ENCODE assay signal across 8 mouse cellular contexts in the genomic region with DNA sequence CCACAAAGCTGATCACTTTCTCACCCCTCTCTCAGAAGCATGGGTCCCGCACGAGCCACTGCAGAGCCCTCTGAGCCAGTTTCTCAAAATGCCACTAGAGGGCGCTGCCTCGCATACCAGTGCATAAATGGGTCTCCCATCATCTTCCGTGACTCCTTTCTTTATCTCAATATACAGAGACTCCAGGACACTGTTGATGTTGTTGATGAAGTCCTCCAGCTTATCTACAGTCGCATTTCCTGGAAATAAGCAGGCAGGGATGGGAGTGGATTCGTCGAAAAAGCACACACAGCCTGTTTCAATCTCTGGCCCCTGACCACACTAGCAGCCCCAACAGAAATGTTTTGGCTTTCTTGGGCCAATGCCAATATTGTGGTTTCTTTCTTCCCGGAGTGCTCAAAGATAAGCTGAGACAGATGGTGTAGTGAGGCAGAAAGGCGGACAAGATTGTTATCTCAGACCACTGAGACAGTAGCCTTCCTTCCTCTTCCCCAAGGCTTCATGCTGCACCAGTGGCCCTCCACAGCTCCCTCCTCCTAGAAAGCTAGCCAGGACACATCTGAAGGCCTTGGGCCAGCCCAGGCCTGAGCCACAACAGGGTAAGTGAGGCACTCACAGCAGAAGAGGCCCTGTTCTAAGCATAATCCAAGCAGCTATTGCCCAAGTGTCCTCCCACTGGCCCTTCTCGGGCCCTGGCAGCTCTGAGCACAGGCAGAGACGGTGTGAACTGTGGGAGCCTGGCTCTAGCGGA. TPM values are rescaled to one million over a fixed set of nuclear protein-coding genes. Genes with fewer than 3 reads are reported as not detected.
DNase-seq lines count a peak whose midpoint lies in the region; ATAC-seq and TF ChIP-seq lines count a peak whose summit lies in the region.

No protein-coding gene starts in this region.

- H3K4me1 ChIP-seq in embryonic facial prominence, embryonic 14.5 days (ENCODE audit: control insufficient read depth, insufficient read depth, low read length) = peaks cover 16% of the 10 kb centered on the region
- peaks cover 32% of the 10 kb centered on the region for H3K4me1 ChIP-seq in limb, embryonic 15.5 days
- H3K4me1 ChIP-seq in midbrain, postnatal 0 days (ENCODE audit: insufficient read depth, low read length) = no peaks in the 10 kb centered on the region

- no peaks in the 10 kb centered on the region for H3K9me3 ChIP-seq in embryonic facial prominence, embryonic 14.5 days (ENCODE audit: control insufficient read depth, low read length)
- no peaks in the 10 kb centered on the region for H3K9me3 ChIP-seq in limb, embryonic 15.5 days
- H3K9me3 ChIP-seq in midbrain, postnatal 0 days (ENCODE audit: low read length) = no peaks in the 10 kb centered on the region

- peak overlapping the region; percentile 84 for H3K27ac ChIP-seq in embryonic facial prominence, embryonic 14.5 days (replicated peaks; ENCODE audit: low read depth, low read length)
- H3K27ac ChIP-seq in limb, embryonic 15.5 days = peak overlapping the region; percentile 75
- H3K27ac ChIP-seq in midbrain, postnatal 0 days (ENCODE audit: low read depth, low read length) = peak overlapping the region; percentile 9; the same call in 1 of the 2 replicates

- H3K4me3 ChIP-seq in embryonic facial prominence, embryonic 14.5 days (ENCODE audit: low read depth, low read length) = no peak overlapping the region
- H3K4me3 ChIP-seq in limb, embryonic 15.5 days = no peak overlapping the region
- H3K4me3 ChIP-seq in midbrain, postnatal 0 days (ENCODE audit: low read depth, low read length) = no peak overlapping the region

- WGBS in embryonic facial prominence, embryonic 14.5 days = 19% methylated on average over 13 of the region's 13 CpGs
- WGBS in limb, embryonic 15.5 days = 24% methylated on average over 13 of the region's 13 CpGs
- WGBS in midbrain, postnatal 0 days = 32% methylated on average over 13 of the region's 13 CpGs

- H3K4me2 ChIP-seq in embryonic facial prominence, embryonic 14.5 days (ENCODE audit: low read depth, low read length) = 0 out of 2 replicates have a peak overlapping the region, but pooled peaks have one; percentile 6
- 0 out of 2 replicates have a peak overlapping the region, but pooled peaks have one; percentile 8 for H3K4me2 ChIP-seq in limb, embryonic 15.5 days
- no peak overlapping the region for H3K4me2 ChIP-seq in midbrain, postnatal 0 days (ENCODE audit: low read depth, low read length, poor library complexity, severe bottlenecking)

- TF ChIP-seq CTCF in midbrain, postnatal 0 days (IDR thresholded peaks at IDR 0.05) = peak; percentile 97

- no peak overlapping the region for H3K9ac ChIP-seq in embryonic facial prominence, embryonic 14.5 days (ENCODE audit: low read depth, low read length)
- no peak overlapping the region for H3K9ac ChIP-seq in limb, embryonic 15.5 days
- no peak overlapping the region for H3K9ac ChIP-seq in midbrain, postnatal 0 days (replicated peaks; ENCODE audit: low read length, poor library complexity, severe bottlenecking)

- H3K27me3 ChIP-seq in embryonic facial prominence, embryonic 14.5 days (replicated peaks; ENCODE audit: control insufficient read depth, insufficient read depth, low read length) = no peaks in the 10 kb centered on the region
- H3K27me3 ChIP-seq in limb, embryonic 15.5 days = no peaks in the 10 kb centered on the region
- H3K27me3 ChIP-seq in midbrain, postnatal 0 days (ENCODE audit: insufficient read depth, low read length) = no peaks in the 10 kb centered on the region

- H3K36me3 ChIP-seq in embryonic facial prominence, embryonic 14.5 days (ENCODE audit: control insufficient read depth, insufficient read depth, low read length) = peaks cover 39% of the 10 kb centered on the region
- peaks cover 39% of the 10 kb centered on the region for H3K36me3 ChIP-seq in limb, embryonic 15.5 days
- H3K36me3 ChIP-seq in midbrain, postnatal 0 days (ENCODE audit: insufficient read depth, low read length) = peaks cover 29% of the 10 kb centered on the region

- ATAC-seq in embryonic facial prominence, embryonic 14.5 days (ENCODE audit: low read depth) = peak; percentile 76
- ATAC-seq in limb, embryonic 15.5 days (ENCODE audit: insufficient number of reproducible peaks, low FRiP score, low TSS enrichment, low read depth) = 0 out of 2 replicates have a peak, but pooled peaks have one; percentile 35
- ATAC-seq in midbrain, postnatal 0 days (ENCODE audit: low FRiP score) = peak; percentile 52; the same call in 1 of the 2 replicates

- DNase-seq in 416B (ENCODE audit: low read depth) = peak; percentile 100
- peak; percentile 35 to 58 for DNase-seq in adrenal gland, postnatal 4 days (ENCODE audit: low spot score in 2 of 2)
- DNase-seq in embryonic facial prominence, embryonic 14.5 days (ENCODE audit: low spot score) = peak; percentile 90
- peak; percentile 82 to 90 for DNase-seq in heart, adult 9 months (ENCODE audit: low spot score in 2 of 2)
- DNase-seq in kidney, adult 9 months = peak; percentile 74
- peak; percentile 86 for DNase-seq in midbrain, postnatal 0 days (ENCODE audit: low spot score)
- DNase-seq in spleen, postnatal 14 days (ENCODE audit: low spot score in 2 of 2) = peak; percentile 67 to 81

RNA-seq across cellular contexts. Expression of a gene that starts 19.2 kb away (rescaled TPM):
- 10 to 100 TPM; 59.7 to 60.0 TPM for total RNA-seq in adrenal gland, postnatal 4 days (2021)
- polyA plus RNA-seq in embryonic facial prominence, embryonic 14.5 days (2014; fragmentation: Nextera tagmentation; extraction: Ambion mirVana) = 115 and 116 TPM in 2 replicates
- 102 and 103 TPM in 2 replicates for polyA plus RNA-seq in limb, embryonic 15.5 days (2015; fragmentation: Nextera tagmentation; extraction: Ambion mirVana)
- 23.1 and 25.2 TPM in 2 replicates for total RNA-seq in midbrain, postnatal 0 days (2014; rRNA removed)
- polyA plus RNA-seq in midbrain, postnatal 0 days (2015; fragmentation: Nextera tagmentation; extraction: Ambion mirVana) = 77.8 and 81.9 TPM in 2 replicates

RNA-seq across cellular contexts. Expression of a gene that starts 27.7 kb away (rescaled TPM):
- 1 to 10 TPM; 7.0 to 9.1 TPM for total RNA-seq in adrenal gland, postnatal 4 days (2021)
- 6.9 and 8.7 TPM in 2 replicates for polyA plus RNA-seq in embryonic facial prominence, embryonic 14.5 days (2014; fragmentation: Nextera tagmentation; extraction: Ambion mirVana)
- 9.0 and 9.1 TPM in 2 replicates for polyA plus RNA-seq in limb, embryonic 15.5 days (2015; fragmentation: Nextera tagmentation; extraction: Ambion mirVana)
- 5.4 and 8.8 TPM in 2 replicates for total RNA-seq in midbrain, postnatal 0 days (2014; rRNA removed)
- polyA plus RNA-seq in midbrain, postnatal 0 days (2015; fragmentation: Nextera tagmentation; extraction: Ambion mirVana) = 2.6 and 3.2 TPM in 2 replicates

Comparison
In these comparisons a context has a peak if more than half of its experiments do, and no peak if none do; other contexts are left out.
1. DNase-seq: peak in every context shown above with its lines; median percentile 100 in 416B; 90 in embryonic facial prominence, embryonic 14.5 days; 86 in heart, adult 9 months; 86 in midbrain, postnatal 0 days; 74 in kidney, adult 9 months; 74 in spleen, postnatal 14 days; 46 in adrenal gland, postnatal 4 days.
2. H3K27ac ChIP-seq: peak in every context shown above with its lines; median percentile 84 in embryonic facial prominence, embryonic 14.5 days; 75 in limb, embryonic 15.5 days; 9 in midbrain, postnatal 0 days.